Mouse (Mus musculus): ENCODE data around the gene Csdc2. TPM values are rescaled to one million over a fixed set of nuclear protein-coding genes. Genes with fewer than 3 reads are reported as not detected.
A peak's percentile ranks its signal among the peaks of the same experiment; 100 is the strongest.

Csdc2 gene
- polyA plus RNA-seq, 1 experiment, result not detected

DNA sequence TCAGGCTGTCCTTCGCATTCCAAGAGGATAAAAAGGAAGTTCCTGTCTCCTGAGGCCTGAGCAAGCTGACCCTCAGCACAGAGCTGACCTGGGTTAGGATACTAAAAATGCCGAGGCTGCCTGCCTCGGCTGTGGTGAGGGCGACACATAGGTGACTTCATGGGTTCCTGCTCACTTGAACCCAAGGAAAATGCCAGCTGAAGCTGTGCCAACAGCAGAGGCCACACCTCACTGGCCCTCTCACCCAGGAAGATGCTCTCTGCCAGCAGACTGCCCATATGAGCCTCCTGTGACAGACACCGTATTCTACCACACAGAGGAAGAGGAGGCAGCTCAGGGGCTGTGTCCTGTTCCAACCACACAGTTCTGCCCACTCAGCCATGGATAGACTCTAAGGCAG, 17.5 kb upstream of the Csdc2 start:
- H3K27me3 ChIP-seq (ENCODE audit: control insufficient read depth), result no peaks in the 10 kb centered on the region
- TF ChIP-seq GATA1 (IDR thresholded peaks at IDR 0.05; ENCODE audit: low read length) (no peak), TAL1 (IDR thresholded peaks at IDR 0.05; ENCODE audit: low read length) (no peak)
- no peak overlapping the region for H3K4me3 ChIP-seq (replicated peaks)
- no peaks in the 10 kb centered on the region for H3K9me3 ChIP-seq (ENCODE audit: control insufficient read depth, low read length)
- peaks cover 52% of the 10 kb centered on the region for H3K4me1 ChIP-seq (ENCODE audit: control insufficient read depth)
- H3K36me3 ChIP-seq (ENCODE audit: control insufficient read depth), result peaks cover 95% of the 10 kb centered on the region

DNA sequence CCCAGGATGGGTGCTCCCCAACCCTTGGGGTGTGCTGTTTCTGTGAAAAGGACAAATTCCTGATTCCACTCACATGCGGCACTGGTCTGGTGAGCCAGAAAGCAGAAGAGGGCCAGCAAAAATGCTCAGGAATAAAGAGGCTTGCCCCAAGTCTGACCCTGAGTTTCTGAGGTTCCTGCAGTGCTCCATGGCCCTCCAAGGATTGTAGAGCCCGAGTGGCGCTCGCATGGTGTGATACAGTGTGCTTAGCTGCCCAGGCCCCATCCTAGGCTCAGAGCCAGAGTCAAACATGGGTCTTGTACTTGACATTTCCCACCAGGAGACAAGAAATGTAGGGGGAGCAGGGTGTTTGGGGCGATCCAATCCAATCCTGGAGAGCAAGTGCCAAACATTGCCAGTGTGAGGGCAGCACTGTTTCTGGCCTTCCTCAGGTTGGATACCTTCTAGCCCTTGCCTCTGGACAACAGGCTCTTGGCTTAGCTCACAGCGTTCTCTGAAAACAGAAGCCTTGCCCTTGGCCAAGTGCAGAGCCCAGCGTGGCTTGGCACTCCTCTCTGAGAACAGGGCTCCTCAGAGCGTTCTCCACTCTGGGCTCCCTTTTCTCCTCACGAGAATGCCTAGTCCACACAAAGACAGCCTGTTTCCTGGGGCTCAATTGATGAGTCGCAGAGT, 15.9 kb upstream of the Csdc2 start:
- Histone ChIP-seq H3K36me3 (ENCODE audit: control insufficient read depth) (peaks cover 86% of the 10 kb centered on the region), H3K4me3 (replicated peaks) (no peak overlapping the region), H3K27me3 (ENCODE audit: control insufficient read depth) (no peaks in the 10 kb centered on the region), H3K9me3 (ENCODE audit: control insufficient read depth, low read length) (no peaks in the 10 kb centered on the region), H3K4me1 (ENCODE audit: control insufficient read depth) (peaks cover 53% of the 10 kb centered on the region)
- TF ChIP-seq GATA1 (IDR thresholded peaks at IDR 0.05; ENCODE audit: low read length), result no peak
- TF ChIP-seq TAL1 (IDR thresholded peaks at IDR 0.05; ENCODE audit: low read length), result no peak

DNA sequence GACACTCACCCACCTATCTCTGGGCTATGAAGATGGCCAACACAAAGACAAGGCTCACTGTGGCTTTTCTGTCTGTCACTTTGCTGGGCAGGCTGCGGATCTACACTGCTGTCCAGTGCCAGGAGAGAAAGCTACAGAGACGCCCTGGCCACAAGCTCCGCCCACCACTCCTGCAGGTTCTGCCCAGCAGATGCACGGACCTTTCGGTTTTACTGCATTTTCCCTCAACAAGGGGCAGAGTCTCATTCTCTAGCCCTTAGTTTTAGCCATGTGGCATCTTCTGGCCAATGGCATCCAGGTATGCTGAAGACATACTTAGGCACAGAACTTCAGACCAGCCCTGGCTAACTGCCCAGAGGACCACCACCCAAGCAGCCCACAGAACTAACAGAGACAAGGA, 15.3 kb upstream of the Csdc2 start:
- no peaks in the 10 kb centered on the region for H3K9me3 ChIP-seq (ENCODE audit: control insufficient read depth, low read length)
- peaks cover 80% of the 10 kb centered on the region for H3K36me3 ChIP-seq (ENCODE audit: control insufficient read depth)
- H3K27me3 ChIP-seq (ENCODE audit: control insufficient read depth), result no peaks in the 10 kb centered on the region
- H3K4me1 ChIP-seq (ENCODE audit: control insufficient read depth), result peaks cover 55% of the 10 kb centered on the region
- no peak overlapping the region for H3K4me3 ChIP-seq (replicated peaks)
- no peak for TF ChIP-seq TAL1 (IDR thresholded peaks at IDR 0.05; ENCODE audit: low read length)
- TF ChIP-seq GATA1 (IDR thresholded peaks at IDR 0.05; ENCODE audit: low read length), result no peak

- H3K4me1 ChIP-seq (ENCODE audit: control insufficient read depth), result peaks cover 65% of the 10 kb centered on the region
Measured at GRCm38 (mm10) chr15:81924933-81925332, 11.6 kb upstream of the Csdc2 start.

GRCm38 (mm10) chr15:81925760-81926445, 10.7 kb upstream of the Csdc2 start, which contains the start of gene Polr3h:
Polr3h (minus strand) TSS chr15:81926240.
- H3K4me3 ChIP-seq (replicated peaks), result peak within 1 kb of the TSS; percentile 72
- TF ChIP-seq TAL1 (IDR thresholded peaks at IDR 0.05; ENCODE audit: low read length) (no peak), GATA1 (IDR thresholded peaks at IDR 0.05; ENCODE audit: low read length) (no peak)

More at GRCm38 (mm10) chr15:81924933-81925332, 11.6 kb upstream of the Csdc2 start:
- no peak; the same call in 2 of the 3 replicates for TF ChIP-seq TAL1 (IDR thresholded peaks at IDR 0.05; ENCODE audit: low read length)
- TF ChIP-seq GATA1 (IDR thresholded peaks at IDR 0.05; ENCODE audit: low read length), result peak; percentile 43; the same call in 1 of the 2 replicates
- Histone ChIP-seq H3K27me3 (ENCODE audit: control insufficient read depth) (no peaks in the 10 kb centered on the region), H3K9me3 (ENCODE audit: control insufficient read depth, low read length) (no peaks in the 10 kb centered on the region), H3K36me3 (ENCODE audit: control insufficient read depth) (peaks cover 50% of the 10 kb centered on the region), H3K4me3 (replicated peaks) (peak overlapping the region; percentile 72)

DNA sequence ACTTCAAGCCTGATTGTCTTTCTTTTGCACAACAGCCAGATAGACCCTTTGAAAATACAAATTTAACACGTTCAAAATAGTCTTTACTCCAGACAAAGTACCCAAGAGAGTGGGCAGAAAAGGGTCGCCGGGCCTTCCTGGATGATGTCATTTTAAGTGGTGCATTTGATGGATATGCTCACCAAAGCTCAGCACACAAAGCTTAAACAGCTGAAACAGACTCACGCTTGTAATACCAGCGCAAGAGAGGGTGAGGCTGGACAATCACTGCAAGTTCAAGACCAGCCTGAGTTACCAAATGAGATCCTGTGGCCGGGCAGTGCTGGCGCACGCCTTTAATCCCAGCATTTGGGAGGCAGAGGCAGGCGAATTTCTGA, 10.1 kb upstream of the Csdc2 start:
- TF ChIP-seq TAL1 (IDR thresholded peaks at IDR 0.05; ENCODE audit: low read length), result no peak
- TF ChIP-seq GATA1 (IDR thresholded peaks at IDR 0.05; ENCODE audit: low read length), result no peak
- H3K36me3 ChIP-seq (ENCODE audit: control insufficient read depth), result peaks cover 37% of the 10 kb centered on the region
- peak overlapping the region; percentile 72 for H3K4me3 ChIP-seq (replicated peaks)
- H3K4me1 ChIP-seq (ENCODE audit: control insufficient read depth), result peaks cover 61% of the 10 kb centered on the region
- H3K9me3 ChIP-seq (ENCODE audit: control insufficient read depth, low read length), result no peaks in the 10 kb centered on the region
- no peaks in the 10 kb centered on the region for H3K27me3 ChIP-seq (ENCODE audit: control insufficient read depth)

More at GRCm38 (mm10) chr15:81925760-81926445, 10.7 kb upstream of the Csdc2 start, which contains the start of gene Polr3h:
- Histone ChIP-seq H3K4me1 (ENCODE audit: control insufficient read depth) (peaks cover 65% of the 10 kb centered on the region), H3K27me3 (ENCODE audit: control insufficient read depth) (no peaks in the 10 kb centered on the region), H3K9me3 (ENCODE audit: control insufficient read depth, low read length) (no peaks in the 10 kb centered on the region), H3K36me3 (ENCODE audit: control insufficient read depth) (peaks cover 43% of the 10 kb centered on the region)

DNA sequence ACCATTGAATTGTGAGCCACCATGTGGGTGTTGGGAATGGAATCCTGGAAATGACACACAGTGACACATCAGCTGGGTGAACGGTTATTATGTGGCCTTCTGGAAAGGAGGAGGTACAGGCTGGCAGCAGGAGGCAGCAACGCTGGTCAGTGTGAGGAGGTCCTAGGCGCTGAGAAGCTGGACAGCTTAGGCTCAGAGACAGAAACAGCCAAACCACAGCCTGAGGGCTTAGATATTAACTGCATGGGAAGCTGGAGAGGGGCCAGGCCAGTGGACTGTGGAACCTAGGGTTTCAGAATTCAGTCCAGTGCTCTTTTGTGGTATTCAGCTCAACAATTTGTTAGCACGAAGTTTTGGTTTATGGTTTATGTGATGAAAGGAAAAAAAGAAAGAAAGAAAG, 8.8 kb upstream of the Csdc2 start:
- no peak for TF ChIP-seq TAL1 (IDR thresholded peaks at IDR 0.05; ENCODE audit: low read length)
- no peak for TF ChIP-seq GATA1 (IDR thresholded peaks at IDR 0.05; ENCODE audit: low read length)
- H3K27me3 ChIP-seq (ENCODE audit: control insufficient read depth), result peaks cover 4% of the 10 kb centered on the region
- H3K4me1 ChIP-seq (ENCODE audit: control insufficient read depth), result peaks cover 51% of the 10 kb centered on the region
- no peak overlapping the region for H3K4me3 ChIP-seq (replicated peaks)
- H3K9me3 ChIP-seq (ENCODE audit: control insufficient read depth, low read length), result no peaks in the 10 kb centered on the region
- peaks cover 24% of the 10 kb centered on the region for H3K36me3 ChIP-seq (ENCODE audit: control insufficient read depth)

DNA sequence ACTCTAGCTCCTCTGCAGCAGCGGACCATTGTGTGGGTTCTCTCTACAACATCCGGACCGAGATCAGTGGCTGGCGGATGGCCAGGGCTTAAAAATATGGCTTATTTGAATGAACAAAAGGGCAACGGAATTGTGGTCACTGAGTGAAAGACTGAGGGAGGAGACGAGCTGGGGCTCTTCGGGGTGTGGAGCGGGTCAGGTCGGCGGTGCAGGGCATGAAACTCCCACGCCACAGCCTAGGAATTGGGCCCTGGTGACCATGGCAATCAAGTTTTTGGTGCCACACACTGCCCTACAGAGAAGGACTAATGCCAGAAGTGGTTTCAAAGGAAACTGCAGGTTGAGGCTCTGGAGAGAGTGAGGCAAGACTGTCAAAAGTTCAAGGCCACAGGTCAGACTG, 8.3 kb upstream of the Csdc2 start:
- peaks cover 21% of the 10 kb centered on the region for H3K36me3 ChIP-seq (ENCODE audit: control insufficient read depth)
- H3K4me1 ChIP-seq (ENCODE audit: control insufficient read depth), result peaks cover 48% of the 10 kb centered on the region
- no peaks in the 10 kb centered on the region for H3K9me3 ChIP-seq (ENCODE audit: control insufficient read depth, low read length)
- H3K27me3 ChIP-seq (ENCODE audit: control insufficient read depth), result peaks cover 9% of the 10 kb centered on the region
- TF ChIP-seq TAL1 (IDR thresholded peaks at IDR 0.05; ENCODE audit: low read length) (no peak), GATA1 (IDR thresholded peaks at IDR 0.05; ENCODE audit: low read length) (no peak)
- H3K4me3 ChIP-seq (replicated peaks), result no peak overlapping the region

DNA sequence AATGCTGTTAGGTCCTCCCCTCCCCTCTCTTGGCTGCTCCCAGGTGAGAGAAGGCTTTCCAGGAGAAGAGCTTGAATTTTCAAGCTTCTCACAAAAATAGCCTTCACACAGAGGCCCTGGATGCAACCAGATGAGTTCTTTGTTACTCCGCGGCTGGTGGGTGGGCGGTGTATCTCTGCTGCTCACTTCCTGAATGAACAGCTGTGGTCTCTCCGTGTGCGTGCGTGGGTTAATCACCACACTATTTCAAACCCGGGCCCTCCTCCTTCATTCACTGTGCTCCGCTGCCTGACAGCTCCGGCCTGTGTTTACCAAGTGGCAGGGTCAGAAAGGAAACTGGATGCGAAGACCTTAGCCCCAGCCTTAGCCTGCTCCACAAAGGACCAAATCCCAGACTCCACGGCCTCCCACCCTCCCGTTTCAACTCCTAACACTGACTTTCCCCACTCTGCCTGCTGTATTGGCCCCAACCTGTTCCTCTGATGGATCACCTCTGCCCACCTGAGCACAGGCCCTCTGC, 3.5 kb upstream of the Csdc2 start:
- Histone ChIP-seq H3K9me3 (ENCODE audit: control insufficient read depth, low read length) (no peaks in the 10 kb centered on the region), H3K36me3 (ENCODE audit: control insufficient read depth) (peaks cover 3% of the 10 kb centered on the region), H3K4me3 (replicated peaks) (no peak overlapping the region), H3K27me3 (ENCODE audit: control insufficient read depth) (peaks cover 44% of the 10 kb centered on the region), H3K4me1 (ENCODE audit: control insufficient read depth) (peaks cover 13% of the 10 kb centered on the region)
- no peak for TF ChIP-seq GATA1 (IDR thresholded peaks at IDR 0.05; ENCODE audit: low read length)
- no peak for TF ChIP-seq TAL1 (IDR thresholded peaks at IDR 0.05; ENCODE audit: low read length)
